Mouse (Mus musculus) MEL (cell line): Measurements from ENCODE around the gene Fndc7. TPM values are rescaled to one million over a fixed set of nuclear protein-coding genes. Genes with fewer than 3 reads are reported as not detected.

Experiments used
- DNase-seq: peaks from one replicate; pipeline ENCODE4 v3.0.0; 2011; ENCODE audit warnings: low read depth, low spot score
- H3K27ac ChIP-seq: 2 replicates; pipeline ENCODE4 v1.5.1; 2012; ENCODE audit warnings: low read depth, mild to moderate bottlenecking, control low read depth, low read length, moderate library complexity; ENCODE audit not compliant: control insufficient read depth
- H3K27me3 ChIP-seq, 2 experiments: fragments of 150-350 bp in 1 of 2; sonication (generic) in 1 of 2; 2 replicates each; pipeline ENCODE4 v1.6.1; 2012; ENCODE audit warnings: low read length in 2 of 2, mild to moderate bottlenecking in 2 of 2, improper control_type of control experiment in 1 of 2, moderate library complexity in 1 of 2; ENCODE audit not compliant: insufficient read depth in 2 of 2, control insufficient read depth in 1 of 2
- H3K36me3 ChIP-seq, 2 experiments: 2 replicates each; pipeline ENCODE4 v1.6.1; 2012 to 2014; ENCODE audit warnings: low read length in 2 of 2, improper control_type of control experiment in 1 of 2, inconsistent platforms in 1 of 2, mild to moderate bottlenecking in 1 of 2; ENCODE audit not compliant: insufficient read depth in 2 of 2, control insufficient read depth in 1 of 2
- H3K4me1 ChIP-seq, 2 experiments: fragments of 150-350 bp in 1 of 2; sonication (generic) in 1 of 2; 2 replicates each; pipeline ENCODE4 v1.6.1; 2012; ENCODE audit warnings: low read length in 2 of 2, improper control_type of control experiment in 1 of 2, mild to moderate bottlenecking in 1 of 2; ENCODE audit not compliant: insufficient read depth in 2 of 2, control insufficient read depth in 1 of 2
- H3K4me3 ChIP-seq, 2 experiments: fragments of 150-350 bp in 1 of 2; sonication (generic) in 1 of 2; 2 replicates each; pipeline ENCODE4 v1.5.1; 2012; ENCODE audit warnings: low read depth in 2 of 2, low read length in 2 of 2, mild to moderate bottlenecking in 2 of 2, moderate library complexity in 2 of 2, control low read depth in 1 of 2, improper control_type of control experiment in 1 of 2; ENCODE audit not compliant: control insufficient read depth in 1 of 2, insufficient read depth in 1 of 2
- H3K79me2 ChIP-seq: 2 replicates; pipeline ENCODE4 v1.6.1; 2012; ENCODE audit warnings: mild to moderate bottlenecking, low read length, moderate library complexity; ENCODE audit not compliant: control insufficient read depth, poor library complexity, insufficient read depth
- H3K9ac ChIP-seq: 2 replicates; pipeline ENCODE4 v1.6.1; 2012; ENCODE audit warnings: low read depth, mild to moderate bottlenecking, control low read depth, low read length, moderate library complexity; ENCODE audit not compliant: control insufficient read depth, poor library complexity, severe bottlenecking
- H3K9me3 ChIP-seq: fragments of 150-350 bp; sonication (generic); replicated peaks from 2 replicates; pipeline ENCODE4 v1.6.1; 2012; ENCODE audit warnings: mild to moderate bottlenecking, low read length, improper control_type of control experiment, moderate library complexity; ENCODE audit not compliant: insufficient read depth
- CTCF ChIP-seq, 3 experiments: IDR thresholded peaks in 2 of 3; conservative IDR thresholded peaks in 1 of 3; 2 replicates each; pipeline ENCODE4 v1.5.1; 2011 to 2012; ENCODE audit warnings: low read length in 3 of 3, low read depth in 2 of 3, mild to moderate bottlenecking in 2 of 3, improper control_type of control experiment in 1 of 3, inconsistent platforms in 1 of 3, mixed read lengths in 1 of 3, moderate library complexity in 1 of 3; ENCODE audit not compliant: control insufficient read depth in 1 of 3, insufficient read depth in 1 of 3, poor library complexity in 1 of 3, severe bottlenecking in 1 of 3
- EP300 ChIP-seq, 2 experiments: IDR thresholded peaks; 2 replicates each; pipeline ENCODE4 v1.6.1; 2011; ENCODE audit warnings: improper control_type of control experiment in 2 of 2, low read length in 2 of 2, low read depth in 1 of 2, mild to moderate bottlenecking in 1 of 2
- ETS1 ChIP-seq: IDR thresholded peaks from 2 replicates; pipeline ENCODE4 v1.6.1; 2012; ENCODE audit warnings: low read depth, mild to moderate bottlenecking, inconsistent platforms, low read length, improper control_type of control experiment, moderate library complexity
- GABPA ChIP-seq: IDR thresholded peaks from 2 replicates; pipeline ENCODE4 v1.6.1; 2012; ENCODE audit warnings: low read depth, mild to moderate bottlenecking, inconsistent platforms, low read length, improper control_type of control experiment, moderate library complexity
- GATA1 ChIP-seq: IDR thresholded peaks from 2 replicates; pipeline ENCODE4 v1.6.1; 2011; ENCODE audit warnings: low read depth, low read length, improper control_type of control experiment
- JUND ChIP-seq: IDR thresholded peaks from 2 replicates; pipeline ENCODE4 v1.6.1; 2011; ENCODE audit warnings: low read depth, mild to moderate bottlenecking, improper control_type of control experiment, low read length
- MAX ChIP-seq: IDR thresholded peaks from 2 replicates; pipeline ENCODE4 v1.6.1; 2011; ENCODE audit warnings: low read length, improper control_type of control experiment
- MXI1 ChIP-seq: IDR thresholded peaks from 2 replicates; pipeline ENCODE4 v1.6.1; 2011; ENCODE audit warnings: mild to moderate bottlenecking, low read depth, low read length, improper control_type of control experiment
- POLR2A ChIP-seq, 2 experiments: IDR thresholded peaks; 2 replicates each; pipeline ENCODE4 v1.6.1; 2011 to 2012; ENCODE audit warnings: low read length in 2 of 2, mild to moderate bottlenecking in 2 of 2, control low read depth in 1 of 2, improper control_type of control experiment in 1 of 2, low read depth in 1 of 2, moderate library complexity in 1 of 2; ENCODE audit not compliant: control insufficient read depth in 1 of 2, insufficient read depth in 1 of 2, poor library complexity in 1 of 2
- POLR2AphosphoS5 ChIP-seq: IDR thresholded peaks from 2 replicates; pipeline ENCODE4 v1.6.1; 2012; ENCODE audit warnings: low read depth, borderline replicate concordance, mild to moderate bottlenecking, inconsistent platforms, low read length, moderate library complexity, mixed read lengths
- RAD21 ChIP-seq: IDR thresholded peaks from 2 replicates; pipeline ENCODE4 v1.6.1; 2011; ENCODE audit warnings: mild to moderate bottlenecking, low read depth, low read length, improper control_type of control experiment
- SIN3A ChIP-seq: IDR thresholded peaks from 2 replicates; pipeline ENCODE4 v1.6.1; 2012; ENCODE audit warnings: low read length, improper control_type of control experiment, inconsistent platforms
- SMC3 ChIP-seq: IDR thresholded peaks from 2 replicates; pipeline ENCODE4 v1.6.1; 2011; ENCODE audit warnings: low read depth, low read length, improper control_type of control experiment
- TCF12 ChIP-seq: IDR thresholded peaks from 2 replicates; pipeline ENCODE4 v1.6.1; 2014; ENCODE audit warnings: low read depth, mild to moderate bottlenecking, inconsistent platforms, low read length, improper control_type of control experiment, moderate library complexity
- UBTF ChIP-seq: IDR thresholded peaks from 2 replicates; pipeline ENCODE4 v1.6.1; 2012; ENCODE audit warnings: low read depth, mild to moderate bottlenecking, inconsistent platforms, low read length, improper control_type of control experiment, moderate library complexity, borderline replicate concordance; ENCODE audit not compliant: insufficient read depth
- USF1 ChIP-seq: IDR thresholded peaks from 2 replicates; pipeline ENCODE4 v1.6.1; 2014; ENCODE audit warnings: low read depth, mild to moderate bottlenecking, inconsistent platforms, low read length, improper control_type of control experiment, moderate library complexity
- ZC3H11A ChIP-seq: IDR thresholded peaks from 2 replicates; pipeline ENCODE4 v1.6.1; 2012; ENCODE audit warnings: low read depth, mild to moderate bottlenecking, inconsistent platforms, low read length, improper control_type of control experiment
- polyA plus RNA-seq, 2 experiments: library from polyadenylated mRNA; stranded (reverse) in 1 of 2; unstranded in 1 of 2; fragments of >175 nt in 1 of 2; fragments of >200 nt in 1 of 2; gene quantifications; 2 replicates each; pipeline versions ENCODE4 v1.2.1 to v1.2.4; 2012; ENCODE audit warnings: low replicate concordance in 2 of 2, low read depth in 1 of 2; ENCODE audit not compliant: insufficient read length in 2 of 2, insufficient read depth in 1 of 2, missing spikeins in 1 of 2
- total RNA-seq: library from RNA; depleted of rRNA; stranded (reverse); fragments of 300-350 nt; gene quantifications from 2 replicates; pipeline ENCODE4 v1.2.3, GENCODE M21; 2012

The Fndc7 gene
- total and polyA plus RNA-seq, 3 experiments: 0.13 TPM; not detected in 2

- Histone ChIP-seq H3K4me3 (no peak overlapping the region), H3K9ac (no peak overlapping the region), H3K79me2 (no peaks in the 10 kb centered on the region), H3K9me3 (no peaks in the 10 kb centered on the region), H3K27ac (no peak overlapping the region), H3K4me1 (peaks cover 0 to 15% of the 10 kb centered on the region in 2 experiments; a peak in 2 of 4 replicates), H3K27me3 (no peaks in the 10 kb centered on the region), H3K36me3 (peaks cover 0 to 6% of the 10 kb centered on the region in 2 experiments; a peak in 2 of 4 replicates)
- no peak for DNase-seq
- TF ChIP-seq EP300 (IDR thresholded peaks at IDR 0.05; ENCODE audit: low read depth in 1 of 2, low read length in 2 of 2) (peak in 1 of 2 experiments; percentile 53; a peak in 2 of 4 replicates), CTCF (IDR thresholded peaks at IDR 0.05 in 2 of 3, conservative IDR thresholded peaks at IDR 0.05 in 1 of 3; ENCODE audit: control insufficient read depth in 1 of 3, insufficient read depth in 1 of 3, low read depth in 2 of 3, low read length in 3 of 3, poor library complexity in 1 of 3, severe bottlenecking in 1 of 3) (no peak; a peak in 1 of 6 replicates), SMC3 (0 out of 2 replicates have a peak, but pooled peaks have one; percentile 15), ETS1 (peak; percentile 42; the same call in 1 of the 2 replicates), TCF12 (peak; percentile 68), GATA1 (peak; percentile 45; the same call in 1 of the 2 replicates), JUND (no peak)
Observed at GRCm38 (mm10) chr3:108921822-108922221, 32.0 kb upstream of the Fndc7 start.

- H3K79me2 ChIP-seq: no peaks in the 10 kb centered on the region
- H3K36me3 ChIP-seq: peaks cover 0 to 9% of the 10 kb centered on the region in 2 experiments; a peak in 2 of 4 replicates
- H3K4me3 ChIP-seq: no peak overlapping the region
- H3K9ac ChIP-seq: no peak overlapping the region
- H3K4me1 ChIP-seq: peaks cover 0 to 21% of the 10 kb centered on the region in 2 experiments; a peak in 3 of 4 replicates
- DNase-seq: no peak
- no peaks in the 10 kb centered on the region for H3K9me3 ChIP-seq
- no peak for TF ChIP-seq ZC3H11A
- no peak for TF ChIP-seq GABPA
- no peak for TF ChIP-seq MXI1
- TF ChIP-seq SIN3A: no peak
- TF ChIP-seq POLR2A (IDR thresholded peaks at IDR 0.05; ENCODE audit: control insufficient read depth in 1 of 2, insufficient read depth in 1 of 2, low read depth in 1 of 2, low read length in 2 of 2, poor library complexity in 1 of 2): no peak
- no peak for TF ChIP-seq UBTF
- TF ChIP-seq POLR2AphosphoS5: no peak
- TF ChIP-seq RAD21: no peak
- TF ChIP-seq MAX: no peak
- no peak for TF ChIP-seq USF1
- H3K27me3 ChIP-seq: no peaks in the 10 kb centered on the region
- H3K27ac ChIP-seq: no peak overlapping the region
Observed at GRCm38 (mm10) chr3:108920442-108921070, 30.7 kb upstream of the Fndc7 start.
